Mouse (Mus musculus) brain, embryonic 18.5 days (tissue): Measurements from ENCODE around the gene Fxyd7.

Source experiments
- DNase-seq: peaks from one replicate; pipeline ENCODE4 v3.0.0-alpha.2; 2012; ENCODE audit warnings: low read depth, low spot score

Gene Fxyd7

GRCm38 (mm10) chr7:31052251-31052635, 976 bp upstream of the Fxyd7 start:
- DNase-seq = no peak

- DNase-seq = no peak
Measured at GRCm38 (mm10) chr7:31050921-31051320, 346 bp downstream of the Fxyd7 start.

GRCm38 (mm10) chr7:31050487-31050886, 780 bp downstream of the Fxyd7 start:
- DNase-seq = no peak

- DNase-seq = no peak
Measured at GRCm38 (mm10) chr7:31049846-31050281, 1.4 kb downstream of the Fxyd7 start.

- DNase-seq = no peak
Measured at GRCm38 (mm10) chr7:31049135-31049845, 2.0 kb downstream of the Fxyd7 start.

GRCm38 (mm10) chr7:31042431-31042910, 8.8 kb downstream of the Fxyd7 start, which contains the start of gene Fxyd5:
TSS of gene Fxyd5 (minus strand) at chr7:31042481.
- no peak for DNase-seq

GRCm38 (mm10) chr7:31041662-31042315, 9.5 kb downstream of the Fxyd7 start:
- no peak for DNase-seq

- no peak for DNase-seq
Measured at GRCm38 (mm10) chr7:31041023-31041407, 10.3 kb downstream of the Fxyd7 start.

- DNase-seq = no peak
Measured at GRCm38 (mm10) chr7:31040281-31041022, 10.8 kb downstream of the Fxyd7 start.

GRCm38 (mm10) chr7:31039011-31039410, 12.3 kb downstream of the Fxyd7 start:
- no peak for DNase-seq

- DNase-seq = no peak
Measured at GRCm38 (mm10) chr7:31037675-31038074, 13.6 kb downstream of the Fxyd7 start.

- DNase-seq = no peak
Measured at GRCm38 (mm10) chr7:31036917-31037316, 14.3 kb downstream of the Fxyd7 start.

GRCm38 (mm10) chr7:31035291-31035690, 16.0 kb downstream of the Fxyd7 start:
- DNase-seq = no peak

GRCm38 (mm10) chr7:31034789-31035188, 16.5 kb downstream of the Fxyd7 start:
- no peak for DNase-seq

GRCm38 (mm10) chr7:31033409-31034165, 17.7 kb downstream of the Fxyd7 start:
- DNase-seq = no peak

- DNase-seq = no peak
Measured at GRCm38 (mm10) chr7:31031731-31032130, 19.5 kb downstream of the Fxyd7 start.

- no peak for DNase-seq
Measured at GRCm38 (mm10) chr7:31030717-31031116, 20.6 kb downstream of the Fxyd7 start.

- DNase-seq = no peak
Measured at GRCm38 (mm10) chr7:31028609-31029008, 22.7 kb downstream of the Fxyd7 start.

GRCm38 (mm10) chr7:31017104-31017901, 34.0 kb downstream of the Fxyd7 start:
- DNase-seq = no peak

GRCm38 (mm10) chr7:31012971-31013370, 38.3 kb downstream of the Fxyd7 start:
- DNase-seq = no peak

GRCm38 (mm10) chr7:31008889-31009288, 42.4 kb downstream of the Fxyd7 start:
- no peak for DNase-seq
